ENCODE assay signal across 8 mouse cellular contexts in the genomic region with DNA sequence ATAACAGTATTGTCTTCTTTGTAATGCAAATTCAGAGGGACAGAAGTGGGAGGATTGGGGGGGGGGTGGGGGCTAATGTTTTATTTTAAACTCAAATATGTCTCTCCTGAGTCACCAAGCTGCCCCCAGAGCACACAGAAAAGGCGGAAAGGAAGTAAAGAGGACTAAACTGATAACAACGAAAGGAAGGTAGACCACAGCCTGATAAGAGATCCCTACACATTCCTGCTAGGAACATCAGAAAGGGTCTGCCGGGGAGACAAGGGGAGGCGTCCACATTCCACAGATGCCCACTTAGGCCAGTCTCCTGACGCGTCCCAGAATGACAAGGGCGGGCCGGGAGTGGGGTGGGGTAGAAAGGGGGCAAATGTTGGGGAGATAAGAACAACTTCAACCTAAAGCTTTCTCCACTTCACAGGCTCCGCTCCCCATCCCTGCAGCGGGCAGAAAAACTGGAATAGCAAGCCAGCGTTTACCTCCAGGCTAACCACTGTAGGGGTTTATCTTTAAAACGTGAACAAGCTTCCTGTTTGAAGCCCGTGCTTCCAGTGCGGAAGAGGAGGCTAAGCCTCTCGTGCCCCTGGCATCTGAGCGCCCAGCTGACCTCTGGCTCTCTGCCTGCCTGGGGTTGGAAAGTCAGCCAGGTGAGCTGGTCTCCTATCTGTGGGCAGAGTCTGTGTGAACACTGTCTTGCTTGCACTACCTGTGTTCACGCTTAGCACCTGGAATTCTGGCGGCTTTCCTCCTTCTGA.
DNase-seq lines count a peak whose midpoint lies in the region; ATAC-seq and TF ChIP-seq lines count a peak whose summit lies in the region.

No protein-coding gene starts in this region.

- no peaks in the 10 kb centered on the region for H3K9me3 ChIP-seq in embryonic facial prominence, embryonic 10.5 days
- no peaks in the 10 kb centered on the region for H3K9me3 ChIP-seq in hindbrain, embryonic 15.5 days
- H3K9me3 ChIP-seq in liver, embryonic 11.5 days (ENCODE audit: control insufficient read depth, low read length) = no peaks in the 10 kb centered on the region
- H3K9me3 ChIP-seq in midbrain, postnatal 0 days (ENCODE audit: low read length) = no peaks in the 10 kb centered on the region

- peaks cover 36% of the 10 kb centered on the region for H3K4me1 ChIP-seq in embryonic facial prominence, embryonic 10.5 days
- 0 out of 2 replicates have a peak, but pooled peaks cover 3% of the 10 kb centered on the region for H3K4me1 ChIP-seq in hindbrain, embryonic 15.5 days (replicated peaks)
- peaks cover 9% of the 10 kb centered on the region for H3K4me1 ChIP-seq in liver, embryonic 11.5 days (replicated peaks; ENCODE audit: control insufficient read depth, insufficient read depth, low read length)
- H3K4me1 ChIP-seq in midbrain, postnatal 0 days (ENCODE audit: insufficient read depth, low read length) = no peaks in the 10 kb centered on the region

- no peaks in the 10 kb centered on the region for H3K36me3 ChIP-seq in embryonic facial prominence, embryonic 10.5 days (replicated peaks)
- no peaks in the 10 kb centered on the region for H3K36me3 ChIP-seq in hindbrain, embryonic 15.5 days
- no peaks in the 10 kb centered on the region for H3K36me3 ChIP-seq in liver, embryonic 11.5 days (ENCODE audit: control insufficient read depth, insufficient read depth, low read length)
- H3K36me3 ChIP-seq in midbrain, postnatal 0 days (ENCODE audit: insufficient read depth, low read length) = no peaks in the 10 kb centered on the region

- no peak for TF ChIP-seq CTCF in midbrain, postnatal 0 days (IDR thresholded peaks at IDR 0.05)

- no peaks in the 10 kb centered on the region for H3K27me3 ChIP-seq in embryonic facial prominence, embryonic 10.5 days (replicated peaks; ENCODE audit: low read depth, poor library complexity, severe bottlenecking)
- no peaks in the 10 kb centered on the region for H3K27me3 ChIP-seq in hindbrain, embryonic 15.5 days
- H3K27me3 ChIP-seq in liver, embryonic 11.5 days (replicated peaks; ENCODE audit: control insufficient read depth, insufficient read depth, low read length) = no peaks in the 10 kb centered on the region
- no peaks in the 10 kb centered on the region for H3K27me3 ChIP-seq in midbrain, postnatal 0 days (ENCODE audit: insufficient read depth, low read length)

- no peak for ATAC-seq in hindbrain, embryonic 15.5 days (ENCODE audit: low FRiP score, low read depth)
- ATAC-seq in liver, embryonic 11.5 days (replicated peaks; ENCODE audit: low FRiP score) = peak; percentile 34; the same call in 1 of the 2 replicates
- no peak for ATAC-seq in midbrain, postnatal 0 days (ENCODE audit: low FRiP score)

- H3K4me3 ChIP-seq in embryonic facial prominence, embryonic 10.5 days = peak overlapping the region; percentile 41; the same call in 1 of the 2 replicates
- peak overlapping the region; percentile 17; the same call in 1 of the 2 replicates for H3K4me3 ChIP-seq in hindbrain, embryonic 15.5 days
- peak overlapping the region; percentile 19; the same call in 1 of the 2 replicates for H3K4me3 ChIP-seq in liver, embryonic 11.5 days (ENCODE audit: low read depth, low read length)
- H3K4me3 ChIP-seq in midbrain, postnatal 0 days (ENCODE audit: low read depth, low read length) = 0 out of 2 replicates have a peak overlapping the region, but pooled peaks have one; percentile 5

- H3K4me2 ChIP-seq in hindbrain, embryonic 15.5 days = peak overlapping the region; percentile 48
- H3K4me2 ChIP-seq in liver, embryonic 11.5 days = peak overlapping the region; percentile 60
- peak overlapping the region; percentile 33 for H3K4me2 ChIP-seq in midbrain, postnatal 0 days (ENCODE audit: low read depth, low read length, poor library complexity, severe bottlenecking)

- 14% methylated on average over 18 of the region's 18 CpGs for WGBS in embryonic facial prominence, embryonic 10.5 days
- WGBS in hindbrain, embryonic 15.5 days = 13% methylated on average over 18 of the region's 18 CpGs
- WGBS in liver, embryonic 11.5 days = 4% methylated on average over 18 of the region's 18 CpGs
- 16% methylated on average over 18 of the region's 18 CpGs for WGBS in midbrain, postnatal 0 days

- peak overlapping the region; percentile 21; the same call in 1 of the 2 replicates for H3K9ac ChIP-seq in hindbrain, embryonic 15.5 days
- H3K9ac ChIP-seq in liver, embryonic 11.5 days (ENCODE audit: low read depth, low read length) = no peak overlapping the region
- no peak overlapping the region; the same call in 1 of the 2 replicates for H3K9ac ChIP-seq in midbrain, postnatal 0 days (replicated peaks; ENCODE audit: low read length, poor library complexity, severe bottlenecking)

- H3K27ac ChIP-seq in embryonic facial prominence, embryonic 10.5 days (replicated peaks) = peak overlapping the region; percentile 57
- no peak overlapping the region for H3K27ac ChIP-seq in hindbrain, embryonic 15.5 days (replicated peaks)
- 0 out of 2 replicates have a peak overlapping the region, but pooled peaks have one; percentile 38 for H3K27ac ChIP-seq in liver, embryonic 11.5 days (ENCODE audit: low read depth, low read length)
- H3K27ac ChIP-seq in midbrain, postnatal 0 days (ENCODE audit: low read depth, low read length) = no peak overlapping the region

- DNase-seq in 416B (ENCODE audit: low read depth) = peak; percentile 65
- DNase-seq in embryonic facial prominence, embryonic 10.5 days (ENCODE audit: low spot score) = peak; percentile 18
- DNase-seq in liver, embryonic 11.5 days (ENCODE audit: low spot score) = peak; percentile 32
- DNase-seq in midbrain, postnatal 0 days (ENCODE audit: low spot score) = no peak
- no peak for DNase-seq in left cerebral cortex, adult 9 months (ENCODE audit: low spot score in 2 of 2)
- DNase-seq in natural killer cell, adult 2 months (ENCODE audit: low spot score in 2 of 2) = no peak
- no peak for DNase-seq in spleen, adult 18-20 months

Comparison
In these comparisons a context has a peak if more than half of its experiments do, and no peak if none do; other contexts are left out.
1. DNase-seq: peak in 416B (single experiment), embryonic facial prominence, embryonic 10.5 days (single experiment) and liver, embryonic 11.5 days (single experiment); none in midbrain, postnatal 0 days (single experiment), left cerebral cortex, adult 9 months (0 of 2), natural killer cell, adult 2 months (0 of 2) and spleen, adult 18-20 months (0 of 2).
2. H3K27ac ChIP-seq: peak in embryonic facial prominence, embryonic 10.5 days (single experiment) and liver, embryonic 11.5 days (single experiment); none in hindbrain, embryonic 15.5 days (single experiment) and midbrain, postnatal 0 days (single experiment).
3. Peak in every context shown above with its lines, with median percentiles within 50 percentile points of each other: H3K4me3 ChIP-seq and H3K4me2 ChIP-seq.